Mouse (Mus musculus) heart, adult 9 months (tissue): ENCODE results near the gene Esrrg.

ENCODE experiments used
- DNase-seq, 2 experiments: peaks; one replicate each; pipeline ENCODE4 v3.0.0; 2022; ENCODE audit warnings: low spot score in 2 of 2

The Esrrg gene

DNA sequence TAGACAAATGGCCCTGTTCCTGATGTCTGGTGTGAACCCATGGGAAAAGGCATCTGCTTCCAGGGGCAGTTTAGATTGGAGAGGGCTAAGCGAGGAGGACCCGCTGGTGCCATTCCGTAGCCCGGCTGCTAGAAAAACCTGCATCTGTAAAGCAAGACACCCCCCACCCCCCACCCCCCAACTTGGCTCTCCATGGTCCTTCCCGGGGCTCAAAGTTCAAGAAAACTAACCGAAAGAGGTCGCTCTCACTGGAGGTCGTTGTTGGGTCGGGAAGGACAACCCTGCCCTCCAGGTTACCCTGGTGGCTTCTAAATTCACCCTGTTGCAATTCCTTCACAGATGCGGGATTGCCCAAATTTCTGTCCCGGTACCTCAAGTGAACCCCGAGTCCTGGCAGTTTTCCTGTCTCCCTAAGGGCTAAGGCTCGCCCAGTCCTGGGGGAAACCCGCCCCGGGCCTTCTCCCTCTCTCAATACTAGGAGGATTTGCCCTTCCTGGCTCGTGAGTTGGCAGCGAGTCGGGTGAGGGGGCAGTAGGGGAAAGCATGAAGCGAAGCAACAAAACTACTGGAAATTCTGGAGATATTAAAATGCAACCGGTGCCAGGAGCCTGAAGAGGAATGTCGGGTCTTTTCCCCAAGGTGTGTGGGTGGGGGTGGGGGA lies at the start of gene Esrrg:
Gene Esrrg, plus strand, starts transcription at position 531 of the 661 bp plus-strand sequence.
- peak in 1 of 2 experiments; percentile 2 for DNase-seq

GRCm38 (mm10) chr1:187583982-187584381 lies 24.6 kb upstream of the Esrrg start:
- DNase-seq = no peak

DNA sequence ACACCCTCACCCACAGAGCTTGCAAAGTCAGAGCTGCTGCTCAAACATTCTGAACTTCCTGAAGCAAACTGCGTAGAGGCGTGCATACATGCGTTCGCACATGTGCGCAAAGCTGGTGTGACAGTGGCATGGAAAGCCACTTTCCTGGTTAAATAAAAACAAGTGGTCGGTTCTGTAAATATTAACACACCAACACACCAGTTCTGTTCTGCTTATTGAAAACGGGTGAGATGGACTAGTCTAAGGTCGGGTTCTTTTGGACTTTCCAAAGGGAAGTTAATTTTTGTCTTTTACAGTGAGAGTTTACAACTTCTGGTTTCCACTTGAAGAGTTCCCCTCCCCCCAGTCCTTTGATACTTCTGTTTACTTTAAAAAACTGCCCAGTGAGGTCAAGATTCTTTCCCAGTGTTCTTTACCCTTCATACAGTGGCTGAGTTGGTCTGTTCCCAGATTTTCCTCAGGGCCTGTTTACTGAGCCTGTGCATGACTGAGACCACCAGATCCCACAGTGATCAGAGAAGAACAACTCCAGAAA lies 22.0 kb upstream of the Esrrg start:
- DNase-seq = no peak

- DNase-seq = no peak
Measured at GRCm38 (mm10) chr1:187602942-187603341, 5.6 kb upstream of the Esrrg start.

- no peak for DNase-seq
Measured at GRCm38 (mm10) chr1:187604063-187604484, 4.5 kb upstream of the Esrrg start.

DNA sequence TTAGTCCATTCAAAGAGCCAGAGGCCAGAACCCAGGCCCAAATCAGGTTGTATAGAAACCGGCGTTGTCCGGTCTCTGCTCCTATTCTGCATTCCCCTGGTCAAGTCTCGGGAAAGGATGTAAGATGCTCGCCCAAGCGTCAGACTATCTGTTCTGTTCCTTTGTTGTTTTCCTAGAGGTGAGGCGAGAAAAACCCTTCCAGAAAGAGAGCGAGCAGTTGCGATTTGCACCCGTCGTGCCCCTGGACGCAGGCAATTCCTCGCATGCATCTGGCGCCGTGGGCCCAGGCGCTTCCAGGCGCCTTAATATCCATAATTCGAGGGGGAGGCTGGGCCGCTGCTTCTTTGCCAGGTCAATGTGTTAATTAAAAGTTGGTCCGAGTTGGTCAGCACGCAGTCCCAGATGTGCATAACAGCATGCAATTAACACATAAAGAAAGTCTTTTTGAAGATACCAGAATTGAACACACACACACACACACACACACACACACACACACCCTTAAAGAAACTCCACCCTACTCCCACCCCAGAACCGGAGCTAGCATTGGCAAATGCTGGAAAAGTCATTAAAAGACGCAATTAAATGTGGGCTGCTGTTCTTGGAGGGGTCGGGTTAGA lies 3.8 kb upstream of the Esrrg start:
- no peak for DNase-seq

- DNase-seq = no peak
Measured at GRCm38 (mm10) chr1:187605391-187606270, 3.0 kb upstream of the Esrrg start.

DNA sequence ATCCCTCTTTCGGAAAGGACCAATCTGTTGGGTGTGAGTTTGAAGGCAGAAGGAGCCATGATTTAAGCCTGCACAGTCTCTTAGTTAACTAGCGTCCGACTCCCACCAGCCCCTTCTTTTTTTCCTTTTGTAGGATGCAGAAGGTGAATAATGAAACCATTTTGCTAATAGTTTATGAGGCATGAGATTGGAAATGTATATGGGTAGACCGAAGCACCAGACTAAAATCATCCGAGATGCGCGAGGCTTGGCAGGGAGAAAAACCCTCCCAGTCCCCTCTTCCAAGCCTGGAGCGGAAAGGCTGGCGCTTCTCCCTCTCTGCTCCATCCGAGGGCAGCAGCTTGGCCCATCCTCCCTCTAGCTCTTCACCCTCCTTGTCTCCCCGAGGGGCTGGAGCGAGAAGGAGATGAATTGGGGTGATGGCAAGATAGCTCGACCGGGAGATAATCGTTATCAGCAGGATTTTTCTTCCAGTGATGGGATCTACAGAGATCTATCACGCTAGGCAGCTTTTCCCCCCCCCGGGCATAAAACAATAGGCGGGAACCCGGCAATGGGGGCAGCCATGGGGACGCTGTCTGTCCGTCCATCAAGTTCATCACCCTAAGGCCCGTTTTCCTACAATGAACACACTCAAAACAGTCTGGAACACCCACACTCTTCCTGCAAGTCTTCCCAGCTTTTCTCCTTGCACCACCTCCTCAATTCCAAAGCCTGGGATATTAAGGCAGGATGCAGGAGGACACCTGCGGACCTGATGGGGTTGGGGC lies 2.1 kb upstream of the Esrrg start:
- DNase-seq = no peak

GRCm38 (mm10) chr1:187607065-187608047 lies 1.2 kb upstream of the Esrrg start:
- DNase-seq = no peak

DNA sequence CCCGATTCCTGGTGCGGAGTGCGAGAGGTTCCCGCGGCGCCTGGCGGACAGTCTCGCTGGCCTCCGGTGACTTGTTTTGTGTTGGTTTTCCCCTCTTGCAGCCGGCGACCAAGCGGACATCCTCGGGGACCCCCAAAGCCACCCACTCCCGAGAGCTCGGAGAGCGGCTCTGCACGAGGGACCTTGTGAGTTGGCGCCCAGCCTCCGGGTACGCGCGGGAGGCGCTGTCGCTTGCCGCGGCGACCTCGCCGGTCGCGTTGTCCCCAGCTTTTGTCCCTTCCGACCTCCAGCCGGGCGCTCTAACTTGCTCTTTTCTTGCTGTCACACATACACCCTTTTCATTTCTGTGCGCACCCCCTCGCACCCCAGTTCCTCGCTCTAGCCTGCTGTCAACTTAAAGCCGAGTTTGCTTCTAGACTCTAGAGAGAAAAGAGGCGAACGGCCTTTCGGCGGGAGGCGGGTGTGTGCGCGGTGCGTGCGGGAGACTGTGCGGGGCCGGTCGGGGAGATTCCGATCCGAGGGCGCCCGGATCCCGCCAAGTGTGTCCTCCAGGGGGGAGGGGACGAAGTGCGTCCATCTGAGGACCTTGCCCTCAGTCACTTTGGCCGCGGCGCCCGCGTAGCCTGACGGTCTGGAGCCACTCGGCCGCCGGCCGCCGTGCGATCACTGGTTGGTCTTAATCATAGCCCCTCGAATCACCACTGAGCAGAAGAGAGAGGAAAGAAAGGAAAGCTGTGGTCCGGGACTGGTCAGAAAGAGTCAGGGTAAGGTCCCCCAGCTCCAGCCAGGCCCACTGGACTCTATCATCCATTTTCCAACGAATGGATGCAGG lies 646 bp downstream of the Esrrg start:
- DNase-seq = peak in 1 of 2 experiments; percentile 36

GRCm38 (mm10) chr1:187609853-187610230 lies 1.3 kb downstream of the Esrrg start:
- peak in 1 of 2 experiments; percentile 39 for DNase-seq

- no peak for DNase-seq
Measured at GRCm38 (mm10) chr1:187610336-187610948, 1.9 kb downstream of the Esrrg start.

DNA sequence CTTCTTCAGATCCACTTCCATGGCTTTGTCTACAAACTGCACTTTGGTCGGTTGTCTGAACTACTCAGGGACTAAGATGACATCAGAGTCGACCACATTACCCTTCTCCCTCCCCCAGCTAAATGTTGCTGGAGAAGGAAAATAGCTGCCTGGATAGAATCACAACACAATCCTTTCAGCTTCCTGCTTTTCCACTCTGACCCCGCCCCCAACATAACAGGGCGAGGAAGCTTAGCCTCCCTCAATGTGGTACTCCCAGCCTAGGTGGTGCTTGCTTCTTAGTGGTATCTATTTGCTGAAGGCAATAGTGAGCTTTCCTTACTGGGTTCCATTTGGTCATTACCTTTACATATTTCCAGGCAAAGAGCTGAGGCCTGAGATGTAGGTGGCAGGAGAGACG lies 3.3 kb downstream of the Esrrg start:
- no peak for DNase-seq

GRCm38 (mm10) chr1:187613277-187613676 lies 4.7 kb downstream of the Esrrg start:
- no peak for DNase-seq

GRCm38 (mm10) chr1:187623981-187624380 lies 15.4 kb downstream of the Esrrg start:
- DNase-seq = no peak

DNA sequence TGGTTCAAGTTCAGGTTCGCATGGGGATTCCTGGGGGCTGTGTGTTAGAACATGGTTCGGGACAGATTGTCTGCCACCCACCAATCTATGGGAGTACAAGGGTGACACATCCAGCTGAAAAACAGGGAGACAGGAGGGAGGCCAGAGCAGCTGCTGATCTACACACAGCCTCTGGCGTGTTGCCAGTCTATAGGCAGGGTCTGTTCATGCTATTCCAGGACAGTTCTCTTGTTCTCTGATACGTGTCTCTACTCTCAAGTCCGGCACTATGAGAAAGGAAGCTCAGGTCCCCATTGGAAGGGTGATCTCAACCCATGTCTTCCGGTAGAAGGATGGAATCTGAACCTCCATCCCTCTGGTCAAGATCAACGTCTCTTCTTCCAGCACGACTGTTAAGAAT lies 21.8 kb downstream of the Esrrg start:
- no peak for DNase-seq

DNA sequence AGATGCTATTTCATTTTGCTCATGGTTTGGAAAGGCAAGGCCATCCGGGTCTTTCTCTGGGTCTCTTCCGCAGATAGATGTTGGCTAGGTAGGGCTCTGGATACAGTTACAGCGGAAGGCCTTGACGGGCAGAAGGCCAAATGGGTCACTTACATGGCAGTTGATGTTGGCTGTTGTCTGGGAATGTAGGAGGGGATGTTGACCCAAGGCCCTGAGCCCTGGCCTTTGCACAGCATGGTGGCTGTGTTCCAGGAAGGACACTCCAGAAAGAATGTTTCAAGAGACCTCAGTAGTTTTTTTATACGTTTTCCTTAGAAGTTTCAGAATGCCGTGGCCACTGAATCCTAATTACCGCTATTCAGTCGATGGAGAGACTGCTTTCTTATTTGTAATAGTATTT lies 22.9 kb downstream of the Esrrg start:
- DNase-seq = no peak

GRCm38 (mm10) chr1:187645258-187645657 lies 36.7 kb downstream of the Esrrg start:
- DNase-seq = no peak

DNA sequence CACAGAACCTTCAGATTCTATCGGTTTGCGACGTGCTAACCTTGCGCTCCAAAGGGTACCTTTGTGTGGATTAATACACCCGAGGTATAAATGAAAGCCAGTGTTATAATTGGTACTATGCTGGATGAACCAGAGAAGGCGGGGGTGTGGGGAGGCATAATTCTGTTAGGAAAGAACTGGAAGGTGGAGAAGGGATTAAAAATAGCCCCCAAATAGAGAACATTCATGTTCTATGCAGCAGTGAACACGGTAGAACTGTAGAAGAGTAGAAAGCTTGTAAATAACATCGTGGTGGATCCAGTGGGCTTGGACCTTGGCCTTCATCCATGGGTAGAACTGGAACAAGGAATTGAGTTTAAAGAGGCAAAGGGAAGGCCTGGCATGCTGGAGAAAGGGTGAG lies 40.0 kb downstream of the Esrrg start:
- no peak for DNase-seq
